Mouse (Mus musculus) T-helper 1 cell (primary cell): ENCODE results near the gene Nfs1.

Experiments
- in situ Hi-C: fragments of 300-600 bp; cut with MboI, MseI; formaldehyde crosslinking; loops from one replicate; pipeline ENCODE4 v1.15.1; 2025; ENCODE audit warnings: high pct_unique_total_duplicates

The Nfs1 gene

GRCm38 (mm10) chr2:156073725-156074124 lies 70.3 kb downstream of the Nfs1 start:
- in situ Hi-C loops: no loop called here
